Mouse (Mus musculus): ENCODE measurements around the gene Ddhd1. TPM values are rescaled to one million over a fixed set of nuclear protein-coding genes. Genes with fewer than 3 reads are reported as not detected.
A peak's percentile ranks its signal among the peaks of the same experiment; 100 is the strongest.

Gene Ddhd1
- total and polyA plus RNA-seq, 2 experiments from 2014 or later, result 12.0 to 46.7 TPM

DNA sequence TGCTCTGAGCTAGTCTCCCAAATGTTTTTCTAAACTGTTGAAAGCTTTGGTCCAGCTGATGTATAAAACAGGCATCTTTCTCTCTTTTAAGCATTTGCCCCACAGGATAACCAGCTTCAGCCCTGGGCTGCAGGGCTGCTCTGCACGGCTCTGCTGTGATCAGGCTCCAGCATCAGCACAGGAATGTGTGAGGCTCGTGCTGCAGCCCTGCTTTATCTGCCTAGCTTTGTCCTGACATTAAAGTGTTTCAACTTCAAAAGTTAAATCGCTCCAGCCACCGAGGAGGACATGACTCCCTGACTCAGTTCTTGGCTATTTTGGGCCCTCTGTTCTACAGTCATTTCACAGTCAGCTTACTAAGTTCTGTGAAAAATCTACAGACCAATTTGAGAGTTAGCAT, 43.1 kb downstream of the Ddhd1 start:
- H3K4me2 ChIP-seq (ENCODE audit: low read depth), result no peak overlapping the region
- no peaks in the 10 kb centered on the region for H3K9me3 ChIP-seq (ENCODE audit: low read length)
- H3K4me1 ChIP-seq (ENCODE audit: insufficient read depth), result no peaks in the 10 kb centered on the region
- DNase-seq (no peak), ATAC-seq (peak; percentile 42)
- H3K27me3 ChIP-seq (ENCODE audit: insufficient read depth, low read length), result no peaks in the 10 kb centered on the region
- WGBS, result 70% methylated on average over 4 of the region's 4 CpGs
- H3K4me3 ChIP-seq (ENCODE audit: low read depth, low read length), result no peak overlapping the region
- H3K9ac ChIP-seq, result no peak overlapping the region
- TF ChIP-seq CTCF (IDR thresholded peaks at IDR 0.05; ENCODE audit: low read depth), result no peak
- H3K36me3 ChIP-seq (ENCODE audit: insufficient read depth), result peaks cover 44% of the 10 kb centered on the region
- H3K27ac ChIP-seq (ENCODE audit: low read depth, low read length), result no peak overlapping the region

DNA sequence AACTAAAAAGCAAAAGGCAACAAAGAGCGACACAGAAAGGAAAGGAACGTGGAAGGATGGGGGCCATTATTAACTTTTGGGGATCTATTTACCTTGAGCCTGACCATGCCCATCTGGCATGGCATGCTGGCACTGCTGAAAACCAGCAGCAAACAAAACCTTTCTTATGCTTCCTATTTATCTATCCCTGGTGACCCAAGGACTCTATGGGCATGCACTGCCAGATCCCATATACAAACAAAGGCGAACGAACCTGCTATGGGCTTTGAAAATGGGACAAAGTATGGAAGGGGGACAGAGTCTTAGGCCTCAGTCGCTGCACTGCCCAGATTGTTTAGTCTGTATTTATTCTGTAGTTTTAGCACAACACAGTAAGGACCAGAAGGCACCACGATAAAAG, 43.5 kb downstream of the Ddhd1 start:
- Histone ChIP-seq H3K9ac (no peak overlapping the region), H3K4me1 (ENCODE audit: insufficient read depth) (no peaks in the 10 kb centered on the region), H3K27ac (ENCODE audit: low read depth, low read length) (no peak overlapping the region), H3K36me3 (ENCODE audit: insufficient read depth) (peaks cover 47% of the 10 kb centered on the region), H3K9me3 (ENCODE audit: low read length) (no peaks in the 10 kb centered on the region), H3K27me3 (ENCODE audit: insufficient read depth, low read length) (no peaks in the 10 kb centered on the region), H3K4me2 (ENCODE audit: low read depth) (no peak overlapping the region), H3K4me3 (ENCODE audit: low read depth, low read length) (no peak overlapping the region)
- no peak for TF ChIP-seq CTCF (IDR thresholded peaks at IDR 0.05; ENCODE audit: low read depth)
- DNase-seq (no peak), ATAC-seq (no peak)
- WGBS, result 82% methylated on average over 6 of the region's 6 CpGs

DNA sequence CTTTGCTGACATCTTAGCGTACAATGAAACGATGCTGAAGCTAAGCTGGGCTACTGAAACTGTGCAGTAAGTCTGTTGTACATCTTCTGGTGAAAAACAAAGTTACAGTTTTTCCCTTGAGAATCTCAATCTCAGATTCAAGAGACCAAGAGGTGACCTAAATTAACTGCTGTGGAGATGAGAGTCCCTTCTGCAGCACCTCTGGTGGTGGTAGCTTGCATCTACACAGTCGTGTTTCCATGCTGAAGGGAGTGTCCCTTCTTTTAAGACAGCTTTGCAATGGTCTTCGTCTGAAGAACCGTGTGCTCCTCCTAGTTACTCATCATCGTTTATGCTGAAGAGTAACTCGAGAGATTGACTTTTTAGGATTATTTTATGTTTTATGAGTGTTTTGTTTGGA, 46.3 kb downstream of the Ddhd1 start:
- no peak overlapping the region for H3K9ac ChIP-seq
- DNase-seq (no peak), ATAC-seq (no peak)
- H3K4me3 ChIP-seq (ENCODE audit: low read depth, low read length), result no peak overlapping the region
- no peak overlapping the region for H3K27ac ChIP-seq (ENCODE audit: low read depth, low read length)
- H3K4me2 ChIP-seq (ENCODE audit: low read depth), result no peak overlapping the region
- peaks cover 62% of the 10 kb centered on the region for H3K36me3 ChIP-seq (ENCODE audit: insufficient read depth)
- WGBS, result 89% methylated on average over 7 of the region's 7 CpGs
- no peaks in the 10 kb centered on the region for H3K9me3 ChIP-seq (ENCODE audit: low read length)
- no peaks in the 10 kb centered on the region for H3K4me1 ChIP-seq (ENCODE audit: insufficient read depth)
- peak; percentile 53 for TF ChIP-seq CTCF (IDR thresholded peaks at IDR 0.05; ENCODE audit: low read depth)
- H3K27me3 ChIP-seq (ENCODE audit: insufficient read depth, low read length), result no peaks in the 10 kb centered on the region

DNA sequence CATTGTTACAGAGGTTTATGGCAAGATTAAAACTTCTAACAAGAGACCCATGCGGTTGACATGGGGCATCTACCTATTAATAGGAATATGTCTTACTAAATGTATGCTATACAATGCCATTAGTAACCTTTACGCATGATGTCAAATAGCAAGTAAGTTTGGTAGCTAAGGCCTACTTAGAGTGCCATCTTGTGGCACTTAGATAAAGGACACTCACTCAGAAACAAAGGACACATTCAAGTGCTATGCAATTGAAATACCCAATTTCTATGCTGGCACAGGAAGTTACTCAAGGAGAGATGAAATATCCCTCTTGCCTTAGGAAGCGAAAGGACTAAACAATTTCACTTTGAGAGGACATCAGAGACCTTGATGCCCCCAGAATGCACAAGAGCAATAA, 55.9 kb downstream of the Ddhd1 start:
- H3K27me3 ChIP-seq (ENCODE audit: insufficient read depth, low read length), result no peaks in the 10 kb centered on the region
- DNase-seq (peak; percentile 74), ATAC-seq (peak; percentile 80)
- peak; percentile 87 for TF ChIP-seq CTCF (IDR thresholded peaks at IDR 0.05; ENCODE audit: low read depth)
- H3K9me3 ChIP-seq (ENCODE audit: low read length), result no peaks in the 10 kb centered on the region
- no peak overlapping the region for H3K4me2 ChIP-seq (ENCODE audit: low read depth)
- no peak overlapping the region for H3K4me3 ChIP-seq (ENCODE audit: low read depth, low read length)
- H3K27ac ChIP-seq (ENCODE audit: low read depth, low read length), result peak overlapping the region; percentile 62
- WGBS, result 43% methylated on average over 3 of the region's 3 CpGs
- no peak overlapping the region for H3K9ac ChIP-seq
- no peaks in the 10 kb centered on the region for H3K4me1 ChIP-seq (ENCODE audit: insufficient read depth)
- H3K36me3 ChIP-seq (ENCODE audit: insufficient read depth), result peaks cover 38% of the 10 kb centered on the region

DNA sequence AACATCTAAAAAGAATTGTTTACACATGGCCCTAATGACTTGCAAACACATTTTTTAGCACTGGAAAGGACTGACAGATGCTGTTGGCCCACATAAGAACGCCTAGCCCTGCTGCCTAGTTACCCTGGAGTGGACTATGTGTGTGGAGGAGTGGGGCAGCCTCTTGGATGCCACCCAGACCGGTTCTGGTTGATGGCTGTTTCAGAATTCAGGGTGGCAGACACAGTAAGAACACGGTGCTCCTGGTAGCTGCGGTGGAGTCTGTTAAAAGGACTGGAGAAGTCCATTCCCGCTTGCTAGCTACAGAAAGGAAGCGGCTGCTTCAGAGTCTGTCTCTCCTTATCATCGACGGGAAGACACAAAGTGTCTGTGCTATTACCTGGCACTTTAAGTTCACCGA, 57.4 kb downstream of the Ddhd1 start:
- Histone ChIP-seq H3K36me3 (ENCODE audit: insufficient read depth) (peaks cover 38% of the 10 kb centered on the region), H3K4me3 (ENCODE audit: low read depth, low read length) (no peak overlapping the region), H3K4me1 (ENCODE audit: insufficient read depth) (no peaks in the 10 kb centered on the region), H3K9ac (no peak overlapping the region), H3K27me3 (ENCODE audit: insufficient read depth, low read length) (no peaks in the 10 kb centered on the region), H3K4me2 (ENCODE audit: low read depth) (no peak overlapping the region), H3K27ac (ENCODE audit: low read depth, low read length) (no peak overlapping the region), H3K9me3 (ENCODE audit: low read length) (no peaks in the 10 kb centered on the region)
- peak; percentile 79 for ATAC-seq
- DNase-seq, result peak; percentile 39
- 74% methylated on average over 9 of the region's 9 CpGs for WGBS
- no peak for TF ChIP-seq CTCF (IDR thresholded peaks at IDR 0.05; ENCODE audit: low read depth)

DNA sequence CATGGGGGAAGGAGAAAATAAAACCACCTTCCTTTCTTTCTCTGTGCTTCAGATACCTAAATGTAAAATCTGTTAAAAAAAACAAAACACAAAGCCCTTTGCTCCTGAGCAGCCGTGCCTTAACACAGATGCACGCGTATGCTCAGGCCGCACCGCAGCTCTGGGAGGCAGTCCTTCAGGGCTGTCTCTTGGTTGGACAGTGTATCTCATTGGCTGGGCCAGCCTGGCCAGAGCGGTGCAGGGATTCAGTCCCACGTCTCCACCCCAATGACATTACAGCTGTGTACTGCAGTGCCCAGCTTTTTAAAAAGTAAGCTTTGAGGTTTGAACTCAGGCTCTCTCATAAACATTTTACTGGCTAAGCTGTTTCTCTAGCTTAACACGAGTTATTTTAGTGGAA, 60.1 kb downstream of the Ddhd1 start:
- Histone ChIP-seq H3K4me1 (ENCODE audit: insufficient read depth) (no peaks in the 10 kb centered on the region), H3K9ac (no peak overlapping the region), H3K4me3 (ENCODE audit: low read depth, low read length) (no peak overlapping the region), H3K36me3 (ENCODE audit: insufficient read depth) (peaks cover 57% of the 10 kb centered on the region), H3K9me3 (ENCODE audit: low read length) (no peaks in the 10 kb centered on the region), H3K27ac (ENCODE audit: low read depth, low read length) (no peak overlapping the region), H3K27me3 (ENCODE audit: insufficient read depth, low read length) (no peaks in the 10 kb centered on the region), H3K4me2 (ENCODE audit: low read depth) (no peak overlapping the region)
- no peak for DNase-seq
- no peak for TF ChIP-seq CTCF (IDR thresholded peaks at IDR 0.05; ENCODE audit: low read depth)
- WGBS, result 82% methylated on average over 8 of the region's 8 CpGs
- ATAC-seq, result no peak

DNA sequence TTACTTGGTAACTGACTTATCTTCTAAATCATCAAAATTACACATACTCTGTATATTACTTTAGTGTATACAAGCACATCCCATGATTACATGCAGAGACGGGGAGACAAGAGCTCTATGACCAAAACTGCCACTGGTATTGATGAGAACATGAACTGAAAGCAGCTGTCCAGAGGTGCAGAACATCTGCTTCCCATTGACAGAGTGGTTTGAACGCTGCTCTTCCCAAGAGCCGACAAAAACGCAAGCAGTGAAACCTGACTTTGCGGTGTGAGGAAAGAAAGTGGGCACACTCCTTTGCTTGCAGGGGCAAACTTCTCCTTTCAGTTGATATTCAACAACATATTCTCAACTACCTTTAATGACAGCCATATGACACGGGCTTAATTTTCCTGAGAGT, 64.7 kb downstream of the Ddhd1 start:
- H3K27ac ChIP-seq (ENCODE audit: low read depth, low read length), result no peak overlapping the region
- no peak for ATAC-seq

DNA sequence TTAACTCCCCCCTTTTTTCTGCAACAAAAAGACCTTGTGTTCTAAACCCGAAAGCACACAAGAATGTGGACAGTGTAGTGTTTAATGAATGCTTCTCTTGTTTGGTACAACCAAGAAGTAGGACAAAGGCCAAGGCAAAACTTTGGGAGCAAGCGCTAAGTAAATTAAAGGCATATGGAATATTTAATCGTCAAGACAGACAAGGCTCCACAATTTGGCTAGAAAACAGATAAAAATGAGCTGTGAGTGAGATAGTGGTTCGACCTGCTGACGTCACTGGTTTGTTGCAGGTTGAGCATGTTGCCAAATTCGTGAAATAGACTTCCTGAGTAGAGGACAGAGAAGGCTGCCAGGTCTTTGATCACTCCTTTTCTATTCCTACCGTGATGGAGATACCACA, 69.5 kb downstream of the Ddhd1 start:
- Histone ChIP-seq H3K4me2 (ENCODE audit: low read depth) (no peak overlapping the region), H3K36me3 (ENCODE audit: insufficient read depth) (peaks cover 5% of the 10 kb centered on the region; the same call in 1 of the 2 replicates), H3K9ac (no peak overlapping the region), H3K4me1 (ENCODE audit: insufficient read depth) (no peaks in the 10 kb centered on the region), H3K9me3 (ENCODE audit: low read length) (no peaks in the 10 kb centered on the region), H3K4me3 (ENCODE audit: low read depth, low read length) (no peak overlapping the region), H3K27ac (ENCODE audit: low read depth, low read length) (no peak overlapping the region), H3K27me3 (ENCODE audit: insufficient read depth, low read length) (no peaks in the 10 kb centered on the region)
- no peak; the same call in 1 of the 2 replicates for ATAC-seq
- DNase-seq, result no peak
- 45% methylated on average over 7 of the region's 7 CpGs for WGBS
- no peak for TF ChIP-seq CTCF (IDR thresholded peaks at IDR 0.05; ENCODE audit: low read depth)

More for the DNA sequence above, 64.7 kb downstream of the Ddhd1 start:
- H3K4me3 ChIP-seq (ENCODE audit: low read depth, low read length), result no peak overlapping the region
- H3K9ac ChIP-seq, result no peak overlapping the region
- 91% methylated on average over 6 of the region's 6 CpGs for WGBS
- H3K36me3 ChIP-seq (ENCODE audit: insufficient read depth), result peaks cover 40% of the 10 kb centered on the region
- no peaks in the 10 kb centered on the region for H3K4me1 ChIP-seq (ENCODE audit: insufficient read depth)
- H3K9me3 ChIP-seq (ENCODE audit: low read length), result no peaks in the 10 kb centered on the region
- H3K27me3 ChIP-seq (ENCODE audit: insufficient read depth, low read length), result no peaks in the 10 kb centered on the region
- DNase-seq, result no peak
- no peak for TF ChIP-seq CTCF (IDR thresholded peaks at IDR 0.05; ENCODE audit: low read depth)
- H3K4me2 ChIP-seq (ENCODE audit: low read depth), result no peak overlapping the region

All from forebrain, postnatal 0 days (tissue).